Mouse (Mus musculus) stomach, embryonic 16.5 days (tissue): ENCODE measurements at regions not wholly inside any gene's neighbourhood (a gene's known extent, or its start where the extent isn't known, plus 50 kb on each side); places are given as distances from the start of the nearest gene placed in this dataset.

Experiments used
- ATAC-seq: fragments of 200-750 bp; cut with Nextera tagmentation; 2 replicates; pipeline ENCODE4 v1.8.0; 2017; ENCODE audit warnings: moderate number of reproducible peaks, moderate TSS enrichment; ENCODE audit not compliant: insufficient read depth, low FRiP score
- H3K27ac ChIP-seq: fragments of 300-500 bp; sonication (generic); 2 replicates; pipeline ENCODE4 v1.5.1; 2014; ENCODE audit warnings: low read length
- H3K27me3 ChIP-seq: fragments of 300-500 bp; sonication (generic); 2 replicates; pipeline ENCODE4 v1.6.1; 2014; ENCODE audit warnings: low read length, control low read depth, mixed read lengths; ENCODE audit not compliant: control insufficient read depth, insufficient read depth
- H3K36me3 ChIP-seq: fragments of 300-500 bp; sonication (generic); 2 replicates; pipeline ENCODE4 v1.6.1; 2014; ENCODE audit warnings: low read length; ENCODE audit not compliant: control insufficient read depth, insufficient read depth
- H3K4me1 ChIP-seq: fragments of 300-500 bp; sonication (generic); 2 replicates; pipeline ENCODE4 v1.6.1; 2014; ENCODE audit warnings: low read length, control low read depth, mixed read lengths; ENCODE audit not compliant: control insufficient read depth, insufficient read depth
- H3K4me2 ChIP-seq: fragments of 300-500 bp; sonication (generic); 2 replicates; pipeline ENCODE4 v1.6.1; 2014; ENCODE audit warnings: low read depth, low read length, mixed read lengths
- H3K4me3 ChIP-seq: fragments of 300-500 bp; sonication (generic); replicated peaks from 2 replicates; pipeline ENCODE4 v1.5.1; 2014; ENCODE audit warnings: mild to moderate bottlenecking, low read length
- H3K9ac ChIP-seq: fragments of 300-500 bp; sonication (generic); 2 replicates; pipeline ENCODE4 v1.6.1; 2014; ENCODE audit warnings: low read length
- H3K9me3 ChIP-seq: fragments of 300-500 bp; sonication (generic); replicated peaks from 2 replicates; pipeline ENCODE4 v1.6.1; 2016; ENCODE audit warnings: low read length, control low read depth; ENCODE audit not compliant: control insufficient read depth
- WGBS: fragments of 180-500 bp; shearing (Covaris S2); extraction: QIAGEN DNeasy Blood & Tissue Kit; methylation state at CpG from one replicate; pipeline ENCODE4 v1.1.7; 2014; 5-methylcytosine and 5-hydroxymethylcytosine counted together

GRCm38 (mm10) chr15:74441889-74442288, 194.3 kb downstream of the Mroh4 start:
- ATAC-seq = no peak
- no peak overlapping the region for H3K9ac ChIP-seq
- WGBS = 69% methylated on average over 13 of the region's 13 CpGs
- H3K36me3 ChIP-seq = no peaks in the 10 kb centered on the region
- H3K4me2 ChIP-seq = no peak overlapping the region
- H3K27ac ChIP-seq = no peak overlapping the region
- H3K9me3 ChIP-seq = no peaks in the 10 kb centered on the region
- no peak overlapping the region for H3K4me3 ChIP-seq
- H3K27me3 ChIP-seq = no peaks in the 10 kb centered on the region
- H3K4me1 ChIP-seq = 0 out of 2 replicates have a peak, but pooled peaks cover 3% of the 10 kb centered on the region

GRCm38 (mm10) chr15:74426989-74427388, 209.2 kb downstream of the Mroh4 start:
- Histone ChIP-seq H3K27ac (no peak overlapping the region), H3K4me1 (no peaks in the 10 kb centered on the region), H3K9ac (no peak overlapping the region), H3K27me3 (no peaks in the 10 kb centered on the region), H3K4me3 (no peak overlapping the region), H3K9me3 (no peaks in the 10 kb centered on the region), H3K36me3 (no peaks in the 10 kb centered on the region), H3K4me2 (no peak overlapping the region)
- WGBS = 72% methylated on average over 6 of the region's 6 CpGs
- ATAC-seq = no peak

GRCm38 (mm10) chr15:74423001-74423400, 213.2 kb downstream of the Mroh4 start:
- 74% methylated on average over 3 of the region's 3 CpGs for WGBS
- no peak for ATAC-seq
- no peak overlapping the region for H3K27ac ChIP-seq
- H3K4me2 ChIP-seq = no peak overlapping the region
- no peaks in the 10 kb centered on the region for H3K27me3 ChIP-seq
- no peak overlapping the region for H3K4me3 ChIP-seq
- H3K4me1 ChIP-seq = no peaks in the 10 kb centered on the region
- H3K9me3 ChIP-seq = no peaks in the 10 kb centered on the region
- no peaks in the 10 kb centered on the region for H3K36me3 ChIP-seq
- H3K9ac ChIP-seq = no peak overlapping the region

DNA sequence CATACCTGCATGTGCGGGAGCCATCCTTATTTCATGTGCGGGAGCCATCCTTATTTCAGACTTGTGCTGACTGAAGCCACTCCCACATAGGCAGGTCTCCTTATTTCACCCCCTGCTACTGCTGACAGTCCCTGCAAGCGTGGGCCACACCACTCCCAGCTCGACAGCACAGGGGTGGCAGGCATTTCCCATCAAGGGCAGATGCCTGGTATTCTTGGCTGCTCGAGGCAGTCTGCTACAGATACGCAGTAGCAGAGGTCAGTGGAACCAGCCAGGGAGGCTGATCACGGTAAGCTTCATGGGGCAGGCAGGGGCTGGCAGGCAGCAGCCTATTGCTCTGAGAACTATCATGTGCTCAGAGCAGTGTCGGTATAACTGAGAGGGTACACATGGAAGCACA, 215.6 kb downstream of the Mroh4 start:
- H3K9ac ChIP-seq = no peak overlapping the region
- H3K36me3 ChIP-seq = no peaks in the 10 kb centered on the region
- no peak overlapping the region for H3K4me3 ChIP-seq
- WGBS = 67% methylated on average over 8 of the region's 8 CpGs
- H3K4me2 ChIP-seq = no peak overlapping the region
- no peak for ATAC-seq
- no peaks in the 10 kb centered on the region for H3K27me3 ChIP-seq
- H3K4me1 ChIP-seq = no peaks in the 10 kb centered on the region
- no peaks in the 10 kb centered on the region for H3K9me3 ChIP-seq
- no peak overlapping the region for H3K27ac ChIP-seq

DNA sequence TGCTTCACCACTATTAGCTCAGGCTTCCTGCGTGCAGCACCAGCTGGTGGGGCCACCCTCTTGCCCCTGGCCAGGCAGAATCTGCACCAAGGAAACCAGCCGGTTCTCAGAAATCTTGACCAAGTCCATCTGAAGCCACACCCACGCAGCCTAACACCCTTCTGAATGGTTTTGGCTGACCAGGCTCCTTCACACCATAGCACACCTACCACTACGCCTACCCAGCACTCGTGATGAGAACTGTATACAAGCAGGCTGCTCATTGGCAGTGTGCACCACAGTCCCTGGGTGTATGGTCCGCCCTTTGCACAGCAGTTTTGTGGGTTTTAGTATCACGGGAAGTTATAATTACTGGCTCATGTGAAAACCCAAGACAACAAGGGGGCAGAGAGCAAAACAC, 217.5 kb downstream of the Mroh4 start:
- H3K4me2 ChIP-seq = no peak overlapping the region
- H3K4me1 ChIP-seq = no peaks in the 10 kb centered on the region
- no peak overlapping the region for H3K4me3 ChIP-seq
- H3K9ac ChIP-seq = no peak overlapping the region
- H3K9me3 ChIP-seq = no peaks in the 10 kb centered on the region
- no peaks in the 10 kb centered on the region for H3K27me3 ChIP-seq
- H3K36me3 ChIP-seq = no peaks in the 10 kb centered on the region
- no peak for ATAC-seq
- 82% methylated on average over 7 of the region's 7 CpGs for WGBS
- no peak overlapping the region for H3K27ac ChIP-seq

GRCm38 (mm10) chr15:74413217-74413616, 222.9 kb downstream of the Mroh4 start:
- H3K4me1 ChIP-seq = no peaks in the 10 kb centered on the region
- H3K4me2 ChIP-seq = no peak overlapping the region
- WGBS = 54% methylated on average over 10 of the region's 10 CpGs
- H3K9ac ChIP-seq = no peak overlapping the region
- H3K27ac ChIP-seq = no peak overlapping the region
- ATAC-seq = no peak; the same call in 1 of the 2 replicates
- H3K27me3 ChIP-seq = no peaks in the 10 kb centered on the region
- H3K9me3 ChIP-seq = no peaks in the 10 kb centered on the region
- no peaks in the 10 kb centered on the region for H3K36me3 ChIP-seq
- no peak overlapping the region for H3K4me3 ChIP-seq

GRCm38 (mm10) chr15:74412261-74412660, 223.9 kb downstream of the Mroh4 start:
- H3K27ac ChIP-seq = no peak overlapping the region
- 73% methylated on average over 3 of the region's 3 CpGs for WGBS
- no peak overlapping the region for H3K9ac ChIP-seq
- H3K27me3 ChIP-seq = no peaks in the 10 kb centered on the region
- no peak for ATAC-seq
- H3K36me3 ChIP-seq = no peaks in the 10 kb centered on the region
- no peak overlapping the region for H3K4me2 ChIP-seq
- H3K4me1 ChIP-seq = no peaks in the 10 kb centered on the region
- H3K4me3 ChIP-seq = no peak overlapping the region
- H3K9me3 ChIP-seq = no peaks in the 10 kb centered on the region

DNA sequence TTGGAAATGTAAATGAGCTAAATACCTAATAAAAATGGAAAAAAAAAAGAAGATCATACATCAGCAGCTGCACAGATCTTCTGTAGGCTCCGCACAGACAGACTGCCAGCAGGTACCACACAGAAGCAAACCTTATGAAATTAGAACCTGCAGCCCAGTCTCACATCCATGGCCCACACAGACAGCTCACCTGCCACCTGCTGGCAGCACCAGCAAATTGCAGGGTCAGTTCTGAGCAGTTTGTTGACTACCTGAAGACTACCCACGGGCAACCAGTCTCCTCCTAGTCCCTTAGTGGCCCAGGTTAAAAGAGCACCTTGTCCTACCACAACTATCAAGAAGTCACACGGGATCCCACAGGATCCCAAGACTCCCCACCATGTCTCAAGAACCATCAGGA, 225.1 kb downstream of the Mroh4 start:
- 67% methylated on average over 3 of the region's 3 CpGs for WGBS
- H3K9ac ChIP-seq = no peak overlapping the region
- no peak overlapping the region for H3K4me3 ChIP-seq
- no peak overlapping the region for H3K27ac ChIP-seq
- H3K4me2 ChIP-seq = no peak overlapping the region
- ATAC-seq = no peak
- H3K27me3 ChIP-seq = no peaks in the 10 kb centered on the region
- no peaks in the 10 kb centered on the region for H3K4me1 ChIP-seq
- H3K9me3 ChIP-seq = no peaks in the 10 kb centered on the region
- H3K36me3 ChIP-seq = no peaks in the 10 kb centered on the region

DNA sequence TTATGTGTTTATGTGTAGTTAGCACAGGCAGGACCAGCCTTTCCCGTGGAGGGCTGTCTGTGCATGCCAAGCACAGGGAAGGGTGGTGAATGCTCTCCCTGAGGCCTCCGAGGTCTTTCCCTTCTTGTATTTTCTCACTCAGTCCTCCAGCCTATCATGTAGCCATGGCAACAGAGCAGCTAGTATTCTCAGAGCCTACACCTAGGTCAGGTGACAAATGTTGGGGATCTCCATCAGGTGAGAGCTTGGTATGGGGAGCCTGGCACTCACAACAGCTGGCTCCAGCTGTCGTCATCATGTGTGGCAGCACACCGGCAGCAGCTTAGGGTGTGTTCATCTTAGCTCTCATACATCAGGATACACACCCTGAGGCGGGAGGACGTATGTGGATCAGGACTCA, 231.3 kb downstream of the Mroh4 start:
- no peaks in the 10 kb centered on the region for H3K9me3 ChIP-seq
- ATAC-seq = no peak
- WGBS = 58% methylated on average over 6 of the region's 6 CpGs
- no peaks in the 10 kb centered on the region for H3K36me3 ChIP-seq
- H3K4me2 ChIP-seq = no peak overlapping the region
- H3K4me3 ChIP-seq = no peak overlapping the region
- H3K27me3 ChIP-seq = no peaks in the 10 kb centered on the region
- no peaks in the 10 kb centered on the region for H3K4me1 ChIP-seq
- H3K9ac ChIP-seq = no peak overlapping the region
- H3K27ac ChIP-seq = no peak overlapping the region

DNA sequence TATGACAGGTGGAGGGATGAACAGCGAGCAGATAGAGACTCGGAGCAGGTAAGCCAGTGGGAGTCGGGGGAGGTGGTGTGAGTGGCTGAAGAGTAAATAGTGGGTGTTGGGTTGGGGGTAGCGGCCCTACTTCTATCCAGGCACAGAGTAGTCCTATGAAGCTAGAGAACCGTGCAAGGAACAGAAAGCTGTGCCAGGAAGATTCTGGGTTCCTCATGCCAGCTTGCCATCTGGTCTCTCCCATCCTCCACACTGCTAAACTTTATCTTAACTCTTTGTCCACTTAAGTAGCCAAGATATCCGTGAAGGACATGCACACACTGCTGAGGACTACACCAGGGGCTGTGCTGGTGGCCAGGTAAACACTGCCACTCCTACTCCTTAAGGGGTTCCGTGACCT, 234.9 kb downstream of the Mroh4 start:
- Histone ChIP-seq H3K4me2 (no peak overlapping the region), H3K36me3 (no peaks in the 10 kb centered on the region), H3K27me3 (no peaks in the 10 kb centered on the region), H3K4me1 (no peaks in the 10 kb centered on the region), H3K9ac (no peak overlapping the region), H3K4me3 (no peak overlapping the region), H3K9me3 (no peaks in the 10 kb centered on the region), H3K27ac (no peak overlapping the region)
- 71% methylated on average over 7 of the region's 7 CpGs for WGBS
- no peak for ATAC-seq
